In the genomic region with DNA sequence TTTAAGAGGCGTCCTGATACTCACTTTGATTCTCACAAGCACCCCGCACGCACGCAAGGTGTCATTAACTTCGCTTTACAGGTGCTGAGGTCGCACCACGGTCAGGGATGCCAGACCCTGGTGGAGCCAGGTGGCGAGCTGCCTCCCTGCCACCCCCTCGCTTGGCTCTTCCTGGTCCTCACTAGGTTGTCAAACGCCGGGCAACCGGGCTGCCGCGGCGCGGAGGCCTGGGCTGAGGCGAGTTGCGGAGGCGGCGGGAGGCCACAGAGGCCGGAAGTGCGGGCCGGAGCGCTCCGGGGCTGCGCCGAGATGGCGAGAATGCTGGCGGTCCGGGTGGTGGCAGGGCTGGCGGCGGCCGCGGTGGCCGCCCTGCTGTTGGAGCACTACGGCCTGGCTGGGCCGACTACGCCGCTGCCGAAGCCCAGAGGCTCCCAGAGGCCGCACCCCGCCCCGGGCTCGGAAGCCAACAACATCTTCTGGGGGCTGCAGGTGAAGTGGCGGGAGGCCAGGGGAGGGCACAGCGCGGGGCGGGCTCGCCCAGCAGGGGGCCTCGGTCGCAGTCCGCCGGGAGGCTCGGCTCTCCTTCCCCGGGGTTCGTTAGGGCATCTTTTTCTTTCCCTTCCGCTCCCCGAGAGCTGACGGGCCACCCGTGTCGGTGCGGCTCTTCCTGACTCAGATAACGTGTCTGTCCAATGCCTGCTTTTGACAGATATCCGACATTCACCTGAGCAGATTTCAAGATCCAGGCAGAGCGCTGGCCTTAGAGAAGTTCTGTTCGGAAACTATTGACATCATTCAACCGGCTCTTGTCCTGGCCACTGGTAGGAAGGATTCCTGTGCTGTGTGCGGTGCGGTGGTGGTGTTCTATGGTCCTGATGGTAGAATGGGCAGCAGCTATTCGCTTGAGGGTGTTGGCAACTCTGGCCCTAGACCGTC, we compare ENCODE assay signal across 8 mouse cellular contexts. TPM values are rescaled to one million over a fixed set of nuclear protein-coding genes. Genes with fewer than 3 reads are reported as not detected.
DNase-seq lines count a peak whose midpoint lies in the region; ATAC-seq lines count a peak whose summit lies in the region.

Tmem62 (plus strand) TSS at position 28 of the 936 bp plus-strand sequence.

- DNase-seq in R1 (ENCODE audit: low read depth, low spot score) = peak; percentile 46
- DNase-seq in cerebellum, postnatal 14 days = peak; percentile 75 to 82
- DNase-seq in frontal cortex, postnatal 14 days (ENCODE audit: low spot score in 2 of 2) = peak; percentile 20 to 35
- DNase-seq in hindbrain, embryonic 11.5 days (ENCODE audit: low spot score) = peak; percentile 75
- DNase-seq in layer of hippocampus, postnatal 10 days (ENCODE audit: low spot score in 2 of 2) = peak; percentile 68 to 74
- DNase-seq in lung, postnatal 14 days = peak; percentile 71
- peak; percentile 76 for DNase-seq in ovary, postnatal 36 days (ENCODE audit: low spot score)
- peak; percentile 84 for DNase-seq in thymus, postnatal 25 days

- no peaks in the 10 kb centered on the region for H3K27me3 ChIP-seq in hindbrain, embryonic 11.5 days (ENCODE audit: control insufficient read depth, insufficient read depth, low read length)

- peak; percentile 85 for ATAC-seq in hindbrain, embryonic 11.5 days (ENCODE audit: low FRiP score)

- H3K36me3 ChIP-seq in hindbrain, embryonic 11.5 days (ENCODE audit: control insufficient read depth, insufficient read depth, low read length) = no peaks in the 10 kb centered on the region

- 1% methylated on average over 68 of the region's 71 CpGs for WGBS in hindbrain, embryonic 11.5 days

- peak within 1 kb of the TSS; percentile 86 for H3K9ac ChIP-seq in hindbrain, embryonic 11.5 days (ENCODE audit: low read depth, low read length)

- peak within 1 kb of the TSS; percentile 90 for H3K4me2 ChIP-seq in hindbrain, embryonic 11.5 days (replicated peaks; ENCODE audit: low read depth, low read length)

- peak within 1 kb of the TSS; percentile 65 for H3K27ac ChIP-seq in hindbrain, embryonic 11.5 days (ENCODE audit: low read depth, low read length)

- H3K9me3 ChIP-seq in hindbrain, embryonic 11.5 days (ENCODE audit: control insufficient read depth, low read length) = no peaks in the 10 kb centered on the region

- H3K4me3 ChIP-seq in hindbrain, embryonic 11.5 days (ENCODE audit: low read depth, low read length) = peak within 1 kb of the TSS; percentile 62

- H3K4me1 ChIP-seq in hindbrain, embryonic 11.5 days (replicated peaks; ENCODE audit: control insufficient read depth, insufficient read depth, low read length) = no peaks in the 10 kb centered on the region

RNA-seq across cellular contexts. Expression of gene Tmem62, which starts in this region (rescaled TPM):
- 5.7 and 5.8 TPM in 2 replicates for polyA plus RNA-seq in hindbrain, embryonic 11.5 days (2014; fragmentation: Nextera tagmentation; extraction: Ambion mirVana)
- 10 to 100 TPM; 18.2 to 20.9 TPM for total RNA-seq in layer of hippocampus, postnatal 10 days (2021)

Comparison
In these comparisons a context has a peak if more than half of its experiments do, and no peak if none do; other contexts are left out.
1. Peak in every context shown above with its lines: DNase-seq, ATAC-seq, H3K4me3 ChIP-seq and H3K27ac ChIP-seq.
2. DNase-seq: peak in every context shown above with its lines; median percentile 84 in thymus, postnatal 25 days; 78 in cerebellum, postnatal 14 days; 76 in ovary, postnatal 36 days; 75 in hindbrain, embryonic 11.5 days; 71 in layer of hippocampus, postnatal 10 days; 71 in lung, postnatal 14 days; 46 in R1; 28 in frontal cortex, postnatal 14 days.